Mouse (Mus musculus) liver, embryonic 14.5 days (tissue): ENCODE measurements around the gene Dbn1. TPM values are rescaled to one million over a fixed set of nuclear protein-coding genes. Genes with fewer than 3 reads are reported as not detected.

Experiments
- ATAC-seq: fragments of 200-750 bp; cut with Nextera tagmentation; 2 replicates; pipeline ENCODE4 v1.8.0; 2017; ENCODE audit warnings: moderate number of reproducible peaks, mild to moderate bottlenecking, moderate library complexity; ENCODE audit not compliant: insufficient read depth
- DNase-seq, 3 experiments: peaks; one replicate each; pipeline ENCODE4 v3.0.0-alpha.2; 2012 to 2013; ENCODE audit warnings: low read depth in 3 of 3, low spot score in 3 of 3
- H3K27ac ChIP-seq: fragments of 300-500 bp; sonication (generic); 2 replicates; pipeline ENCODE4 v1.5.1; 2014; ENCODE audit warnings: moderate library complexity, mild to moderate bottlenecking, control low read depth, inconsistent platforms
- H3K27me3 ChIP-seq: fragments of 300-500 bp; sonication (generic); 2 replicates; pipeline ENCODE4 v1.6.1; 2014; ENCODE audit warnings: mild to moderate bottlenecking, low read length, moderate library complexity; ENCODE audit not compliant: control insufficient read depth, insufficient read depth
- H3K36me3 ChIP-seq: fragments of 300-500 bp; sonication (generic); replicated peaks from 2 replicates; pipeline ENCODE4 v1.6.1; 2014; ENCODE audit warnings: low read depth; ENCODE audit not compliant: control insufficient read depth, insufficient read depth
- H3K4me1 ChIP-seq, 2 experiments: fragments of 200-500 bp in 1 of 2; fragments of 300-500 bp in 1 of 2; sonication (generic) in 1 of 2; replicated peaks; 2 replicates each; pipeline ENCODE4 v1.6.1; 2012 to 2014; ENCODE audit warnings: antibody characterized with exemption in 1 of 2, inconsistent platforms in 1 of 2, low read length in 1 of 2; ENCODE audit not compliant: control insufficient read depth in 2 of 2, insufficient read depth in 2 of 2
- H3K4me2 ChIP-seq: fragments of 300-500 bp; sonication (generic); 2 replicates; pipeline ENCODE4 v1.6.1; 2014; ENCODE audit warnings: low read depth, mild to moderate bottlenecking, control low read depth, moderate library complexity
- H3K4me3 ChIP-seq, 2 experiments: fragments of 200-500 bp in 1 of 2; fragments of 300-500 bp in 1 of 2; sonication (generic) in 1 of 2; 2 replicates each; pipeline ENCODE4 v1.5.1; 2012 to 2014; ENCODE audit warnings: low read depth in 2 of 2, low read length in 2 of 2, mild to moderate bottlenecking in 2 of 2, control low read depth in 1 of 2, inconsistent platforms in 1 of 2, moderate library complexity in 1 of 2; ENCODE audit not compliant: insufficient read depth in 1 of 2
- H3K9ac ChIP-seq: fragments of 300-500 bp; sonication (generic); replicated peaks from 2 replicates; pipeline ENCODE4 v1.6.1; 2014; ENCODE audit warnings: mild to moderate bottlenecking, control low read depth, moderate library complexity
- H3K9me3 ChIP-seq: fragments of 300-500 bp; sonication (generic); 2 replicates; pipeline ENCODE4 v1.6.1; 2016; ENCODE audit warnings: low read length, mixed read lengths; ENCODE audit not compliant: control insufficient read depth
- CTCF ChIP-seq: IDR thresholded peaks from 2 replicates; pipeline ENCODE4 v1.5.1; 2016; ENCODE audit warnings: antibody characterized with exemption, low read depth, control low read depth
- EP300 ChIP-seq: IDR thresholded peaks from 2 replicates; pipeline ENCODE4 v1.6.1; 2016; ENCODE audit warnings: antibody characterized with exemption, low read depth
- WGBS: fragments of 180-500 bp; shearing (Covaris S2); extraction: QIAGEN DNeasy Blood & Tissue Kit; methylation state at CpG from one replicate; pipeline ENCODE4 v1.1.7; 2014; ENCODE audit not compliant: insufficient replicate concordance; 5-methylcytosine and 5-hydroxymethylcytosine counted together
- polyA plus RNA-seq, 2 experiments: library from polyadenylated mRNA; depleted of rRNA in 1 of 2; stranded (reverse) in 1 of 2; unstranded in 1 of 2; fragments of >200 nt; fragmentation: Nextera tagmentation in 1 of 2; extraction: Ambion mirVana in 1 of 2; gene quantifications; 2 replicates each; pipeline versions ENCODE4 v1.2.1 to v1.2.3; 2012 to 2014

Gene Dbn1
- polyA plus RNA-seq, 2 experiments, result 3.7 to 5.3 TPM

- ATAC-seq (peak; percentile 29; the same call in 1 of the 2 replicates), DNase-seq (no peak)
- Histone ChIP-seq H3K27me3 (peaks cover 55% of the 10 kb centered on the region), H3K4me1 (no peaks in the 10 kb centered on the region), H3K4me2 (peak overlapping the region; percentile 74), H3K9me3 (no peaks in the 10 kb centered on the region), H3K27ac (no peak overlapping the region), H3K4me3 (peak overlapping the region; percentile 33 to 48), H3K9ac (no peak overlapping the region), H3K36me3 (no peaks in the 10 kb centered on the region)
- WGBS, result under 1% methylated on average over 96 of the region's 103 CpGs
- TF ChIP-seq CTCF, result peak; percentile 39; the same call in 1 of the 2 replicates
- no peak for TF ChIP-seq EP300
These were observed 15.5 kb downstream of the Dbn1 start for GRCm38 (mm10) chr13:55472132-55473022.

DNA sequence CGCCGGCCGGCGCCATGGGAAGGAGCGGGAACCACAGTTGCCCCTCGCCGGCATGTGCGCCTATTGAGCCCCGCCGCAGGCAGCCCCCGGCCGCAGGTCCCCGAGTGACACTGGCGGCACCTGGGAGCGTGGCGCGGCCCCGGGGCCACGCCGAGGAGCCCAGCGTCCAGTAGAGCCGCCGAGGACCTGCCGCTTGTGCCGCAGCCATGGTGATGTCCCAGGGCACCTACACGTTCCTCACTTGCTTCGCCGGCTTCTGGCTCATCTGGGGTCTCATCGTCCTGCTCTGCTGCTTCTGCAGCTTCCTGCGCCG, 16.1 kb downstream of the Dbn1 start:
- peak; percentile 9; the same call in 1 of the 2 replicates for ATAC-seq
- DNase-seq, result no peak
- H3K9ac ChIP-seq, result no peak overlapping the region
- TF ChIP-seq EP300 (no peak), CTCF (no peak)
- H3K4me2 ChIP-seq, result peak overlapping the region; percentile 74
- H3K27me3 ChIP-seq, result peaks cover 55% of the 10 kb centered on the region
- H3K4me1 ChIP-seq, result no peaks in the 10 kb centered on the region
- H3K9me3 ChIP-seq, result no peaks in the 10 kb centered on the region
- peak overlapping the region; percentile 33 to 48 for H3K4me3 ChIP-seq
- WGBS, result under 1% methylated on average over 31 of the region's 31 CpGs
- H3K27ac ChIP-seq, result no peak overlapping the region
- no peaks in the 10 kb centered on the region for H3K36me3 ChIP-seq

- Histone ChIP-seq H3K4me3 (peak overlapping the region; percentile 33 to 48), H3K4me1 (no peaks in the 10 kb centered on the region), H3K9me3 (no peaks in the 10 kb centered on the region), H3K9ac (no peak overlapping the region), H3K4me2 (peak overlapping the region; percentile 74), H3K27me3 (peaks cover 55% of the 10 kb centered on the region), H3K36me3 (no peaks in the 10 kb centered on the region), H3K27ac (no peak overlapping the region)
- ATAC-seq, result peak; percentile 59
- 2% methylated on average over 54 of the region's 54 CpGs for WGBS
- DNase-seq, result peak in 2 of 3 experiments; percentile 36 to 47
- no peak for TF ChIP-seq EP300
- TF ChIP-seq CTCF, result peak; percentile 92
These were observed 16.6 kb downstream of the Dbn1 start for GRCm38 (mm10) chr13:55471156-55471818.

DNA sequence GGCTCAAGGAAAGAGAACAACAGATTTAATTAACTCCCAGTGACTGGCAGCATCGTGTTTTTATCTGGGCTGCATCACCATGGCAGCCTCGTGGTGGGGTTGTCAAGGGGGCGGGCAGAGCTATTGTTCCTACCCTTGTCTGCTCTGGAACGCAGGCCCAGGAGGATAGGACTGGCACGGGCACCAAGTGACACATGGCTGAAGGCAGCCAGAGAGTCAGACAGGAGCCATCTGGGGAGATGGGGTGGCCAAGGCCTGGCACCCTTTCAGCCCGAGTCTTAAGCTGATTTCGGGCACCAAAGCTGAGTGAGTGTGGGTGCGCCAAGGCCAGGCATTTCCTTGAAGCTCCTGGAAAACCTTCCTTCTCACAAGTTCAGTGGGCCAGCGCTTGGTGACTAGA, 17.5 kb downstream of the Dbn1 start:
- H3K4me1 ChIP-seq, result no peaks in the 10 kb centered on the region
- TF ChIP-seq EP300 (no peak), CTCF (no peak)
- no peak overlapping the region for H3K4me2 ChIP-seq
- no peaks in the 10 kb centered on the region for H3K36me3 ChIP-seq
- peaks cover 57% of the 10 kb centered on the region for H3K27me3 ChIP-seq
- H3K9ac ChIP-seq, result no peak overlapping the region
- DNase-seq (no peak), ATAC-seq (no peak)
- WGBS, result 62% methylated on average over 9 of the region's 9 CpGs
- no peak overlapping the region for H3K27ac ChIP-seq
- no peaks in the 10 kb centered on the region for H3K9me3 ChIP-seq
- no peak overlapping the region for H3K4me3 ChIP-seq
